ENCODE assay signal across 8 mouse cellular contexts in the genomic region with DNA sequence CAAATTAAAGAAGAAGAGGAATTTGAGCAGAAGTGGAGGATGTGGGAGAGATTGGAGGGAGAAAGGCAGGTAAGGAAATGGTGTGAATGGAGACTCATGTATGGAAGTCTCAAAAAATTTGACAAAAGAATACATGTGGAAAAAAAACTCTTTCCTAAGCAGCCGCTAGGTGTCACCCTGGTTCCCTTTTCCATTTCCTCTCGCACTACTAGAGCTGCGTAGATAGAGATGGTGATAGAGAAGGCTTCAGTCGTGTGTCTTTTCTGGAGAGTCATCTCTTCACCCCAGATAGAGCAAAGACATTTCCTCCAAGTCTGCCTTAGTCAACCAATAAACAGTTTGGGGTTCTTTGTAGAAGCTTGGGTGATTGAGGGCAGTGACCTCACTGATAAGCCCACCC. TPM values are rescaled to one million over a fixed set of nuclear protein-coding genes. Genes with fewer than 3 reads are reported as not detected.
DNase-seq lines count a peak whose midpoint lies in the region; ATAC-seq and TF ChIP-seq lines count a peak whose summit lies in the region.

No protein-coding gene starts in this region.

- no peak overlapping the region for H3K9ac ChIP-seq in hindbrain, embryonic 13.5 days
- peak overlapping the region; percentile 76; the same call in 1 of the 2 replicates for H3K9ac ChIP-seq in liver, embryonic 13.5 days

- H3K4me1 ChIP-seq in cortical plate, adult 2 months (ENCODE audit: control insufficient read depth, insufficient read depth, low read length): no peaks in the 10 kb centered on the region
- H3K4me1 ChIP-seq in hindbrain, embryonic 13.5 days (replicated peaks): peaks cover 16% of the 10 kb centered on the region
- peaks cover 50% of the 10 kb centered on the region for H3K4me1 ChIP-seq in liver, embryonic 13.5 days (replicated peaks)

- H3K9me3 ChIP-seq in hindbrain, embryonic 13.5 days: no peaks in the 10 kb centered on the region
- no peaks in the 10 kb centered on the region for H3K9me3 ChIP-seq in liver, embryonic 13.5 days (replicated peaks)

- 1% methylated on average over 4 of the region's 4 CpGs for WGBS in hindbrain, embryonic 13.5 days
- WGBS in liver, embryonic 13.5 days (ENCODE audit: insufficient replicate concordance): 1% methylated on average over 4 of the region's 4 CpGs

- no peaks in the 10 kb centered on the region for H3K36me3 ChIP-seq in hindbrain, embryonic 13.5 days
- H3K36me3 ChIP-seq in liver, embryonic 13.5 days: no peaks in the 10 kb centered on the region

- peak; percentile 53 to 66 for DNase-seq in layer of hippocampus, adult 2 months (ENCODE audit: low spot score in 2 of 2)
- no peak for DNase-seq in layer of hippocampus, adult 9-11 months
- DNase-seq in NIH3T3 (ENCODE audit: low read depth): peak; percentile 86
- peak; percentile 52 for DNase-seq in liver, embryonic 13.5 days
- DNase-seq in naive thymus-derived CD4-positive, alpha-beta T cell, adult 2 months (ENCODE audit: low read depth): peak; percentile 89
- DNase-seq in thymus, postnatal 4 days: peak; percentile 79

- ATAC-seq in hindbrain, embryonic 13.5 days (ENCODE audit: low FRiP score): peak; percentile 70
- no peak for ATAC-seq in liver, embryonic 13.5 days (ENCODE audit: low read depth)

- peak; percentile 91 for TF ChIP-seq CTCF in layer of hippocampus, adult 2 months (conservative IDR thresholded peaks at IDR 0.05)
- peak; percentile 74; the same call in 1 of the 2 replicates for TF ChIP-seq CTCF in cortical plate, adult 2 months (IDR thresholded peaks at IDR 0.05; ENCODE audit: extremely low read depth, insufficient read depth, low read length)

- H3K27ac ChIP-seq in layer of hippocampus, adult 2 months: no peak overlapping the region
- no peak overlapping the region for H3K27ac ChIP-seq in cortical plate, adult 2 months (ENCODE audit: insufficient read depth, low read length)
- H3K27ac ChIP-seq in hindbrain, embryonic 13.5 days: no peak overlapping the region
- H3K27ac ChIP-seq in liver, embryonic 13.5 days: peak overlapping the region; percentile 91

- no peak for TF ChIP-seq POLR2A in cortical plate, adult 2 months (IDR thresholded peaks at IDR 0.05; ENCODE audit: extremely low read depth, insufficient read depth, low read length)

- no peak overlapping the region for H3K4me2 ChIP-seq in hindbrain, embryonic 13.5 days
- peak overlapping the region; percentile 84 for H3K4me2 ChIP-seq in liver, embryonic 13.5 days

- H3K27me3 ChIP-seq in hindbrain, embryonic 13.5 days: peaks cover 15% of the 10 kb centered on the region
- H3K27me3 ChIP-seq in liver, embryonic 13.5 days: no peaks in the 10 kb centered on the region

- no peak overlapping the region for H3K4me3 ChIP-seq in layer of hippocampus, adult 2 months
- no peak overlapping the region for H3K4me3 ChIP-seq in cortical plate, adult 2 months (ENCODE audit: insufficient read depth, low read length)
- no peak overlapping the region for H3K4me3 ChIP-seq in hindbrain, embryonic 13.5 days
- no peak overlapping the region for H3K4me3 ChIP-seq in liver, embryonic 13.5 days (replicated peaks)

RNA-seq across cellular contexts. Expression of gene Irgm1, which starts 3.0 kb away (rescaled TPM):
- total RNA-seq in layer of hippocampus, adult 2 months (2021): 1 to 10 TPM; 3.6 to 4.3 TPM
- polyA plus RNA-seq in cortical plate, adult 2 months (2012; rRNA removed): 9.5 and 11.4 TPM in 2 replicates
- 2.7 and 2.8 TPM in 2 replicates for polyA plus RNA-seq in hindbrain, embryonic 13.5 days (2015; fragmentation: Nextera tagmentation; extraction: Ambion mirVana)
- 17.0 and 19.8 TPM in 2 replicates for polyA plus RNA-seq in liver, embryonic 13.5 days (2015; fragmentation: Nextera tagmentation; extraction: Ambion mirVana)

RNA-seq across cellular contexts. Expression of gene Gm5431, which starts 27.5 kb away (rescaled TPM):
- total RNA-seq in layer of hippocampus, adult 2 months (2021): under 1 TPM; 0.12 to 0.38 TPM
- 0.19 and 0.23 TPM in 2 replicates for polyA plus RNA-seq in cortical plate, adult 2 months (2012; rRNA removed)
- polyA plus RNA-seq in hindbrain, embryonic 13.5 days (2015; fragmentation: Nextera tagmentation; extraction: Ambion mirVana): 0.13 and 0.16 TPM in 2 replicates
- 0.20 and 0.38 TPM in 2 replicates for polyA plus RNA-seq in liver, embryonic 13.5 days (2015; fragmentation: Nextera tagmentation; extraction: Ambion mirVana)

RNA-seq across cellular contexts. Expression of gene Gm12184, which starts 48.0 kb away (rescaled TPM):
- total RNA-seq in layer of hippocampus, adult 2 months (2021): 1 to 10 TPM in 1 of 2 experiments, under 1 TPM in 1; 0.79 to 1.3 TPM
- polyA plus RNA-seq in cortical plate, adult 2 months (2012; rRNA removed): 33.8 and 40.1 TPM in 2 replicates
- polyA plus RNA-seq in hindbrain, embryonic 13.5 days (2015; fragmentation: Nextera tagmentation; extraction: Ambion mirVana): 2.8 and 4.4 TPM in 2 replicates
- 1.2 and 1.7 TPM in 2 replicates for polyA plus RNA-seq in liver, embryonic 13.5 days (2015; fragmentation: Nextera tagmentation; extraction: Ambion mirVana)

RNA-seq across cellular contexts. Expression of gene Trim7, which starts 48.5 kb away (rescaled TPM):
- total RNA-seq in layer of hippocampus, adult 2 months (2021): 1 to 10 TPM; 2.6 to 2.8 TPM
- 4.2 and 4.3 TPM in 2 replicates for polyA plus RNA-seq in cortical plate, adult 2 months (2012; rRNA removed)
- polyA plus RNA-seq in hindbrain, embryonic 13.5 days (2015; fragmentation: Nextera tagmentation; extraction: Ambion mirVana): 1.0 and 2.8 TPM in 2 replicates
- polyA plus RNA-seq in liver, embryonic 13.5 days (2015; fragmentation: Nextera tagmentation; extraction: Ambion mirVana): 0.06 and 0.09 TPM in 2 replicates

RNA-seq across cellular contexts. Expression of gene Trim41, which starts 57.3 kb away (rescaled TPM):
- 10 to 100 TPM; 56.8 to 61.5 TPM for total RNA-seq in layer of hippocampus, adult 2 months (2021)
- 43.1 and 46.7 TPM in 2 replicates for polyA plus RNA-seq in cortical plate, adult 2 months (2012; rRNA removed)
- 7.5 TPM in 2 replicates for polyA plus RNA-seq in hindbrain, embryonic 13.5 days (2015; fragmentation: Nextera tagmentation; extraction: Ambion mirVana)
- polyA plus RNA-seq in liver, embryonic 13.5 days (2015; fragmentation: Nextera tagmentation; extraction: Ambion mirVana): 1.7 and 2.4 TPM in 2 replicates
